Mouse (Mus musculus): Measurements from ENCODE around the gene Pias4. TPM values are rescaled to one million over a fixed set of nuclear protein-coding genes. Genes with fewer than 3 reads are reported as not detected.
A peak's percentile ranks its signal among the peaks of the same experiment; 100 is the strongest.

Pias4 gene
- total and polyA plus RNA-seq, 3 experiments = 21.0 to 40.4 TPM; not detected in 1

DNA sequence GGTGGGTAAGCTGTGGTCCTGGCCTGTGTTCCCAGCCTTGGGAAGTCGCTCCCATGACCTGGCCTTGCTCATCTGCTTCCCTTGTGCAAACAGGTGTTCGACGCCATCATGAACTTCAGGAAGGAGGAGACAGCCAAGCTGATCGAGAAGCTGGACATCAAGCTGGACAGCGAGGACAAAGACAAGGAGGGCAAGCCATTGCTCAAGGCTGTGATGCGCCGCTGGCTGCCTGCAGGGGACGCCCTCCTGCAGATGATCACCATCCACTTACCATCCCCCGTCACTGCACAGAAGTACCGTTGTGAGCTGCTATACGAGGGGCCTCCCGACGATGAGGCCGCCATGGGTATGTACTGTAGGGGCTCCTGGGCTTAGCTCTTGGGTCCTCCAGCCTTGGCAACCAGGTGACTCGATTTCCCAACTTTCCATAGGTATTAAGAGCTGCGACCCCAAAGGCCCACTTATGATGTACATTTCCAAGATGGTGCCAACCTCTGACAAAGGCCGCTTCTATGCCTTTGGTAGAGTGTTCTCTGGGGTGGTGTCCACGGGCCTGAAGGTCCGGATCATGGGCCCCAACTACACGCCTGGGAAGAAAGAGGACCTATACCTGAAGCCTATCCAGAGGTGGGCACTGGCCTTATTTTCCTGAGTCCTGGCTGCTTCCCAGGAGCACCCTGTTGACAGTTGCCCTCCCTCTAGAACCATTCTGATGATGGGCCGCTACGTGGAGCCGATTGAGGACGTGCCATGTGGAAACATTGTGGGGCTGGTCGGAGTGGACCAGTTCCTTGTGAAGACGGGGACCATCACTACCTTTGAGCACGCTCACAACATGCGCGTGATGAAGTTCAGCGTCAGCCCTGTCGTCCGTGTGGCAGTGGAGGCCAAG is 12.0 kb upstream of the Pias4 start:
- DNase-seq (ENCODE audit: low read depth, low spot score) = peak; percentile 39
- peak overlapping the region in 1 of 2 experiments; percentile 80; a peak in 2 of 4 replicates for H3K4me3 ChIP-seq (ENCODE audit: control insufficient read depth in 1 of 2, insufficient read depth in 1 of 2, low read depth in 2 of 2, low read length in 2 of 2)
- H3K4me1 ChIP-seq (ENCODE audit: control insufficient read depth in 1 of 2, insufficient read depth in 2 of 2, low read length in 2 of 2) = peaks cover 0 to 20% of the 10 kb centered on the region in 2 experiments; a peak in 3 of 4 replicates
- 0 out of 2 replicates have a peak, but pooled peaks have one; percentile 24 for TF ChIP-seq POLR2AphosphoS5 (IDR thresholded peaks at IDR 0.05; ENCODE audit: borderline replicate concordance, low read depth, low read length)
- TF ChIP-seq CTCF (IDR thresholded peaks at IDR 0.05 in 2 of 3, conservative IDR thresholded peaks at IDR 0.05 in 1 of 3; ENCODE audit: control insufficient read depth in 1 of 3, insufficient read depth in 1 of 3, low read depth in 2 of 3, low read length in 3 of 3, poor library complexity in 1 of 3, severe bottlenecking in 1 of 3) = peak; percentile 18 to 43 (median 36); a peak in 5 of 6 replicates
- TF ChIP-seq EP300 (IDR thresholded peaks at IDR 0.05; ENCODE audit: low read depth in 1 of 2, low read length in 2 of 2) = no peak
- no peak for TF ChIP-seq JUND (IDR thresholded peaks at IDR 0.05; ENCODE audit: low read depth, low read length)
- TF ChIP-seq POLR2A (IDR thresholded peaks at IDR 0.05; ENCODE audit: control insufficient read depth in 1 of 2, insufficient read depth in 1 of 2, low read depth in 1 of 2, low read length in 2 of 2, poor library complexity in 1 of 2) = peak in 1 of 2 experiments; percentile 26; a peak in 2 of 4 replicates
- TF ChIP-seq ZKSCAN1 (IDR thresholded peaks at IDR 0.05; ENCODE audit: low read depth, low read length) = no peak
- H3K9me3 ChIP-seq (replicated peaks; ENCODE audit: insufficient read depth, low read length) = no peaks in the 10 kb centered on the region
- H3K27me3 ChIP-seq (ENCODE audit: control insufficient read depth in 1 of 2, insufficient read depth in 2 of 2, low read length in 2 of 2) = no peaks in the 10 kb centered on the region
- H3K27ac ChIP-seq (ENCODE audit: control insufficient read depth, low read depth, low read length) = peak overlapping the region; percentile 84
- H3K36me3 ChIP-seq (ENCODE audit: control insufficient read depth in 1 of 2, insufficient read depth in 2 of 2, low read length in 2 of 2) = peaks cover 6 to 10% of the 10 kb centered on the region in 2 experiments
- H3K9ac ChIP-seq (ENCODE audit: control insufficient read depth, low read depth, low read length, poor library complexity, severe bottlenecking) = peak overlapping the region; percentile 94
- H3K79me2 ChIP-seq (ENCODE audit: control insufficient read depth, insufficient read depth, low read length, poor library complexity) = peaks cover 44% of the 10 kb centered on the region

GRCm38 (mm10) chr10:81178927-81179326 is 11.2 kb upstream of the Pias4 start:
- Histone ChIP-seq H3K36me3 (ENCODE audit: control insufficient read depth in 1 of 2, insufficient read depth in 2 of 2, low read length in 2 of 2) (peaks cover 6 to 12% of the 10 kb centered on the region in 2 experiments), H3K27me3 (ENCODE audit: control insufficient read depth in 1 of 2, insufficient read depth in 2 of 2, low read length in 2 of 2) (no peaks in the 10 kb centered on the region), H3K9ac (ENCODE audit: control insufficient read depth, low read depth, low read length, poor library complexity, severe bottlenecking) (peak overlapping the region; percentile 94), H3K79me2 (ENCODE audit: control insufficient read depth, insufficient read depth, low read length, poor library complexity) (peaks cover 42% of the 10 kb centered on the region), H3K9me3 (replicated peaks; ENCODE audit: insufficient read depth, low read length) (no peaks in the 10 kb centered on the region), H3K27ac (ENCODE audit: control insufficient read depth, low read depth, low read length) (peak overlapping the region; percentile 84), H3K4me1 (ENCODE audit: control insufficient read depth in 1 of 2, insufficient read depth in 2 of 2, low read length in 2 of 2) (peaks cover 0 to 24% of the 10 kb centered on the region in 2 experiments; a peak in 3 of 4 replicates), H3K4me3 (ENCODE audit: control insufficient read depth in 1 of 2, insufficient read depth in 1 of 2, low read depth in 2 of 2, low read length in 2 of 2) (peak overlapping the region in 1 of 2 experiments; percentile 80; a peak in 3 of 4 replicates)
- TF ChIP-seq CHD2 (IDR thresholded peaks at IDR 0.05; ENCODE audit: low read length) = no peak
- peak; percentile 17 for DNase-seq (ENCODE audit: low read depth, low spot score)

GRCm38 (mm10) chr10:81177958-81178712 is 10.4 kb upstream of the Pias4 start:
- Histone ChIP-seq H3K36me3 (ENCODE audit: control insufficient read depth in 1 of 2, insufficient read depth in 2 of 2, low read length in 2 of 2) (peaks cover 6 to 18% of the 10 kb centered on the region in 2 experiments), H3K27me3 (ENCODE audit: control insufficient read depth in 1 of 2, insufficient read depth in 2 of 2, low read length in 2 of 2) (no peaks in the 10 kb centered on the region), H3K9ac (ENCODE audit: control insufficient read depth, low read depth, low read length, poor library complexity, severe bottlenecking) (peak overlapping the region; percentile 94), H3K4me3 (ENCODE audit: control insufficient read depth in 1 of 2, insufficient read depth in 1 of 2, low read depth in 2 of 2, low read length in 2 of 2) (peak overlapping the region; percentile 58 to 80), H3K79me2 (ENCODE audit: control insufficient read depth, insufficient read depth, low read length, poor library complexity) (peaks cover 36% of the 10 kb centered on the region), H3K9me3 (replicated peaks; ENCODE audit: insufficient read depth, low read length) (no peaks in the 10 kb centered on the region), H3K27ac (ENCODE audit: control insufficient read depth, low read depth, low read length) (peak overlapping the region; percentile 84), H3K4me1 (ENCODE audit: control insufficient read depth in 1 of 2, insufficient read depth in 2 of 2, low read length in 2 of 2) (peaks cover 0 to 24% of the 10 kb centered on the region in 2 experiments; a peak in 3 of 4 replicates)
- DNase-seq (ENCODE audit: low read depth, low spot score) = no peak
- TF ChIP-seq CTCF (IDR thresholded peaks at IDR 0.05 in 2 of 3, conservative IDR thresholded peaks at IDR 0.05 in 1 of 3; ENCODE audit: control insufficient read depth in 1 of 3, insufficient read depth in 1 of 3, low read depth in 2 of 3, low read length in 3 of 3, poor library complexity in 1 of 3, severe bottlenecking in 1 of 3) (no peak), HCFC1 (IDR thresholded peaks at IDR 0.05; ENCODE audit: low read depth, low read length) (0 out of 2 replicates have a peak, but pooled peaks have one; percentile 15), USF2 (IDR thresholded peaks at IDR 0.05; ENCODE audit: borderline replicate concordance in 1 of 2, insufficient read depth in 1 of 2, low read depth in 1 of 2, low read length in 2 of 2) (no peak), ZC3H11A (IDR thresholded peaks at IDR 0.05; ENCODE audit: low read depth, low read length) (no peak), ETS1 (IDR thresholded peaks at IDR 0.05; ENCODE audit: low read depth, low read length) (no peak), SMC3 (IDR thresholded peaks at IDR 0.05; ENCODE audit: low read depth, low read length) (no peak), GATA1 (IDR thresholded peaks at IDR 0.05; ENCODE audit: low read depth, low read length) (no peak), TCF12 (IDR thresholded peaks at IDR 0.05; ENCODE audit: low read depth, low read length) (no peak), POLR2AphosphoS5 (IDR thresholded peaks at IDR 0.05; ENCODE audit: borderline replicate concordance, low read depth, low read length) (no peak; the same call in 1 of the 2 replicates), MXI1 (IDR thresholded peaks at IDR 0.05; ENCODE audit: low read depth, low read length) (peak; percentile 23)

Measured in MEL (cell line).